Mouse (Mus musculus) lung, embryonic 14.5 days (tissue): Measurements from ENCODE around the gene Hoxd13. TPM values are rescaled to one million over a fixed set of nuclear protein-coding genes. Genes with fewer than 3 reads are reported as not detected.

Source experiments
- ATAC-seq: fragments of 200-750 bp; cut with Nextera tagmentation; 2 replicates; pipeline ENCODE4 v1.8.0; 2017; ENCODE audit warnings: mild to moderate bottlenecking, moderate TSS enrichment, moderate library complexity; ENCODE audit not compliant: insufficient read depth
- DNase-seq: peaks from one replicate; pipeline ENCODE4 v3.0.0-alpha.2; 2015
- H3K27ac ChIP-seq: fragments of 300-500 bp; sonication (generic); 2 replicates; pipeline ENCODE4 v1.5.1; 2014; ENCODE audit warnings: low read depth, mild to moderate bottlenecking, moderate library complexity
- H3K27me3 ChIP-seq: fragments of 300-500 bp; sonication (generic); 2 replicates; pipeline ENCODE4 v1.6.1; 2014; ENCODE audit warnings: low read length, control low read depth; ENCODE audit not compliant: insufficient read depth
- H3K36me3 ChIP-seq: fragments of 300-500 bp; sonication (generic); 2 replicates; pipeline ENCODE4 v1.6.1; 2014; ENCODE audit warnings: control low read depth; ENCODE audit not compliant: insufficient read depth
- H3K4me1 ChIP-seq: fragments of 300-500 bp; sonication (generic); 2 replicates; pipeline ENCODE4 v1.6.1; 2014; ENCODE audit warnings: antibody characterized with exemption, control low read depth; ENCODE audit not compliant: insufficient read depth
- H3K4me2 ChIP-seq: fragments of 300-500 bp; sonication (generic); 2 replicates; pipeline ENCODE4 v1.6.1; 2014; ENCODE audit warnings: mild to moderate bottlenecking
- H3K4me3 ChIP-seq: fragments of 300-500 bp; sonication (generic); 2 replicates; pipeline ENCODE4 v1.5.1; 2014; ENCODE audit warnings: low read depth, low read length
- H3K9ac ChIP-seq: fragments of 300-500 bp; sonication (generic); 2 replicates; pipeline ENCODE4 v1.6.1; 2014
- H3K9me3 ChIP-seq: fragments of 300-500 bp; sonication (generic); 2 replicates; pipeline ENCODE4 v1.6.1; 2016; ENCODE audit warnings: low read depth, low read length, control low read depth
- CTCF ChIP-seq: IDR thresholded peaks from 2 replicates; pipeline ENCODE4 v1.5.1; 2016; ENCODE audit warnings: antibody characterized with exemption, low read depth
- WGBS: fragments of 180-500 bp; shearing (Covaris S2); extraction: QIAGEN DNeasy Blood & Tissue Kit; methylation state at CpG from one replicate; pipeline ENCODE4 v1.1.7; 2014; 5-methylcytosine and 5-hydroxymethylcytosine counted together
- polyA plus RNA-seq: library from polyadenylated mRNA; unstranded; fragments of >200 nt; fragmentation: Nextera tagmentation; extraction: Ambion mirVana; gene quantifications from 2 replicates; pipeline ENCODE4 v1.2.1, GENCODE M21; 2014

The Hoxd13 gene
- polyA plus RNA-seq, 1 experiment from 2014 or later, result not detected

GRCm38 (mm10) chr2:74701949-74702819 lies 34.1 kb downstream of the Hoxd13 start:
- WGBS, result 11% methylated on average over 17 of the region's 17 CpGs
- peak; percentile 89 for TF ChIP-seq CTCF
- no peak overlapping the region for H3K4me3 ChIP-seq
- no peaks in the 10 kb centered on the region for H3K4me1 ChIP-seq
- no peak overlapping the region for H3K9ac ChIP-seq
- DNase-seq (peak; percentile 95), ATAC-seq (no peak)
- H3K4me2 ChIP-seq, result no peak overlapping the region
- H3K27ac ChIP-seq, result no peak overlapping the region
- peaks cover 96% of the 10 kb centered on the region for H3K27me3 ChIP-seq
- H3K9me3 ChIP-seq, result no peaks in the 10 kb centered on the region
- no peaks in the 10 kb centered on the region for H3K36me3 ChIP-seq

DNA sequence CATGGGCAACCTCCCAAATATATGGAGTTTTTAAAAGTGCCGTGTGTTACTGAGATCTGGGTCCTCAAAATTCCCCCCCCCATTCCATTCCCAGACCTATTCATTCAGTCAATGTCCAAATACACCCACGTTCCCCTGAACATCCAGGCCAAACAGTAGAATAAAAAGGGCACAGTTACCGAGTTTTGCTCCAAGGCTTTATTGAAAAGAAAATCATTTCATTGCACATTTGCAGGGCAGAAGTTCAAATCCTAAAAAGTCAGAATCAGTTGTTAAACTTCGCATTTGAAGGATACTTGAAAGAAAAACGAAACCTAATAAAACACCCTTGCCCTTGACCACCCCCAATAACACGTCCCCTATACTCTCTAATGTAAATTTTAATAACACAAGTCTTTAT lies 34.7 kb downstream of the Hoxd13 start:
- TF ChIP-seq CTCF, result no peak
- Histone ChIP-seq H3K4me2 (no peak overlapping the region), H3K4me3 (no peak overlapping the region), H3K27ac (no peak overlapping the region), H3K9me3 (no peaks in the 10 kb centered on the region), H3K36me3 (no peaks in the 10 kb centered on the region), H3K27me3 (peaks cover 96% of the 10 kb centered on the region), H3K4me1 (no peaks in the 10 kb centered on the region), H3K9ac (no peak overlapping the region)
- no peak for DNase-seq
- no peak for ATAC-seq
- WGBS, result 17% methylated on average over 6 of the region's 6 CpGs

- no peak overlapping the region for H3K4me2 ChIP-seq
These were observed 35.2 kb downstream of the Hoxd13 start for GRCm38 (mm10) chr2:74703317-74703716.

GRCm38 (mm10) chr2:74703720-74704392 lies 35.7 kb downstream of the Hoxd13 start:
- Histone ChIP-seq H3K9ac (no peak overlapping the region), H3K9me3 (no peaks in the 10 kb centered on the region), H3K27ac (no peak overlapping the region), H3K4me1 (no peaks in the 10 kb centered on the region), H3K4me3 (no peak overlapping the region), H3K36me3 (no peaks in the 10 kb centered on the region), H3K4me2 (no peak overlapping the region), H3K27me3 (peaks cover 96% of the 10 kb centered on the region)
- no peak for TF ChIP-seq CTCF
- WGBS, result 2% methylated on average over 26 of the region's 26 CpGs
- ATAC-seq, result no peak
- no peak for DNase-seq

More at GRCm38 (mm10) chr2:74703317-74703716, 35.2 kb downstream of the Hoxd13 start:
- DNase-seq, result no peak
- no peaks in the 10 kb centered on the region for H3K4me1 ChIP-seq
- peaks cover 96% of the 10 kb centered on the region for H3K27me3 ChIP-seq
- ATAC-seq, result no peak
- TF ChIP-seq CTCF, result no peak
- no peak overlapping the region for H3K9ac ChIP-seq
- H3K4me3 ChIP-seq, result no peak overlapping the region
- 7% methylated on average over 10 of the region's 10 CpGs for WGBS
- no peak overlapping the region for H3K27ac ChIP-seq
- no peaks in the 10 kb centered on the region for H3K36me3 ChIP-seq
- H3K9me3 ChIP-seq, result no peaks in the 10 kb centered on the region

DNA sequence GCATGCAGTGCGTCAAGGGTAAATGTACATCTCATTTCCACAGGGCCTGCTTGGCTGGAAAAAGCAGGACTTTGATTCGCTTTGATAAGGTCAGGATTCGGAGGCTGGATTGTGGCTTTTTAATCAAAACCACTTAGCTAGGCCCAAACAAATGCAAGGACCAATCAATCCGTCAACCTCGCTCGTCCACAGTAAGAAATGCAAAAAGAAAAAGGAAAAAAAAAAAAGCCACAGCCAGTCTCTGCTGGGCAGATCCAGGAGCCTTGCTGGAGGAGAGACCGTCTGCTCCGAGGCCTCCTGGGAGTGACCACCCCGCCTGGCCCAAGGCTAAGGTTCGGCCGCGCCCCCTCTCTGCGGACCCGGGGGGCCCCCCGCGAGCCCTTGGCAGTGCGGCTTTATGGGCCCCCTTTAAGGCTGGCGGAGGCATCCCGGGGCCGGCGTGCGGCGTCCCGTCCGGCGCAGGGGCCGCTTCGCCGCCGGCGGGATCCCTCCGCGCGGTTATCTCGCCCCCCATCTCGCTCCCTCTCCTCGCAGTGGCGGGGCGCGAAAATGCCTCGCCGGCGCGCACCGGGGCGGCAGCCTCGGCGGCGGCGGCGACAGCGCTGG lies 36.4 kb downstream of the Hoxd13 start, which contains the start of gene Hoxd8:
Gene Hoxd8 (plus strand): TSS at position 223 of the 606 bp plus-strand sequence.
- Histone ChIP-seq H3K4me3 (peak within 1 kb of the TSS; percentile 42), H3K27me3 (peaks cover 96% of the 10 kb centered on the region), H3K4me2 (peak within 1 kb of the TSS; percentile 75), H3K4me1 (no peaks in the 10 kb centered on the region), H3K9ac (peak within 1 kb of the TSS; percentile 36; the same call in 1 of the 2 replicates), H3K27ac (no peak within 1 kb of the TSS), H3K36me3 (no peaks in the 10 kb centered on the region), H3K9me3 (no peaks in the 10 kb centered on the region)
- no peak for TF ChIP-seq CTCF
- WGBS, result under 1% methylated on average over 45 of the region's 52 CpGs
- ATAC-seq, result no peak
- peak; percentile 56 for DNase-seq

- H3K9ac ChIP-seq, result peak overlapping the region; percentile 36; the same call in 1 of the 2 replicates
These were observed 36.9 kb downstream of the Hoxd13 start for GRCm38 (mm10) chr2:74704999-74705466.

More at GRCm38 (mm10) chr2:74704999-74705466, 36.9 kb downstream of the Hoxd13 start:
- no peak for TF ChIP-seq CTCF
- peaks cover 96% of the 10 kb centered on the region for H3K27me3 ChIP-seq
- no peak overlapping the region for H3K27ac ChIP-seq
- peak overlapping the region; percentile 42 for H3K4me3 ChIP-seq
- DNase-seq (peak; percentile 49), ATAC-seq (0 out of 2 replicates have a peak, but pooled peaks have one; percentile 22)
- peak overlapping the region; percentile 75 for H3K4me2 ChIP-seq
- H3K36me3 ChIP-seq, result no peaks in the 10 kb centered on the region
- no peaks in the 10 kb centered on the region for H3K9me3 ChIP-seq
- WGBS, result under 1% methylated on average over 55 of the region's 66 CpGs
- H3K4me1 ChIP-seq, result no peaks in the 10 kb centered on the region
